Mouse (Mus musculus): Measurements from ENCODE around the gene Atp5h. TPM values are rescaled to one million over a fixed set of nuclear protein-coding genes. Genes with fewer than 3 reads are reported as not detected.
A peak's percentile ranks its signal among the peaks of the same experiment; 100 is the strongest.
"Not testable (repeated sequence)": the region's sequence is repeated elsewhere in the genome, so short reads cannot be mapped to it uniquely, and the experiment has no call there.

Atp5h gene
- 942 TPM in 2 replicates for polyA plus RNA-seq (2015; fragmentation: Nextera tagmentation; extraction: Ambion mirVana)

GRCm38 (mm10) chr11:115419531-115420237, at the start of gene Atp5h, which contains the start of gene Kctd2:
TSS of gene Atp5h (minus strand) at chr11:115419962.
TSS of gene Kctd2 (plus strand) at chr11:115420128.
- peak within 1 kb of the TSS; percentile 97 for H3K9ac ChIP-seq
- no peaks in the 10 kb centered on the region for H3K27me3 ChIP-seq

GRCm38 (mm10) chr11:115467217-115467618, 47.5 kb upstream of the Atp5h start:
- Histone ChIP-seq H3K4me2 (replicated peaks) (no peak overlapping the region), H3K4me3 (no peak overlapping the region), H3K36me3 (no peaks in the 10 kb centered on the region), H3K9me3 (no peaks in the 10 kb centered on the region), H3K27me3 (no peaks in the 10 kb centered on the region), H3K27ac (no peak overlapping the region), H3K4me1 (peaks cover 10% of the 10 kb centered on the region), H3K9ac (no peak overlapping the region)
- peak; percentile 52; the same call in 1 of the 2 replicates for ATAC-seq (ENCODE audit: low FRiP score, low read depth)
- WGBS: 5% methylated on average over 4 of the region's 4 CpGs

More at GRCm38 (mm10) chr11:115419531-115420237, at the start of gene Atp5h, which contains the start of gene Kctd2:
- peak within 1 kb of the TSS; percentile 98 for H3K4me2 ChIP-seq (replicated peaks)
- H3K36me3 ChIP-seq: peaks cover 47% of the 10 kb centered on the region
- H3K27ac ChIP-seq: peak within 1 kb of the TSS; percentile 85
- no peaks in the 10 kb centered on the region for H3K9me3 ChIP-seq
- under 1% methylated on average over 56 of the region's 56 CpGs for WGBS
- peak; percentile 98 for ATAC-seq (ENCODE audit: low FRiP score, low read depth)
- H3K4me3 ChIP-seq: peak within 1 kb of the TSS; percentile 87
- peaks cover 35% of the 10 kb centered on the region for H3K4me1 ChIP-seq

- 88% methylated on average over 8 of the region's 8 CpGs for WGBS
- no peaks in the 10 kb centered on the region for H3K36me3 ChIP-seq
- no peak overlapping the region for H3K4me2 ChIP-seq (replicated peaks)
- H3K9ac ChIP-seq: no peak overlapping the region
- H3K4me3 ChIP-seq: no peak overlapping the region
- ATAC-seq (ENCODE audit: low FRiP score, low read depth): no peak
- no peak overlapping the region for H3K27ac ChIP-seq
- H3K4me1 ChIP-seq: peaks cover 16% of the 10 kb centered on the region
- no peaks in the 10 kb centered on the region for H3K9me3 ChIP-seq
- H3K27me3 ChIP-seq: 0 out of 2 replicates have a peak, but pooled peaks cover 4% of the 10 kb centered on the region
Measured at GRCm38 (mm10) chr11:115464851-115465250, 45.1 kb upstream of the Atp5h start.

- H3K27ac ChIP-seq: no peak overlapping the region
- no peak overlapping the region for H3K4me3 ChIP-seq
- H3K4me2 ChIP-seq (replicated peaks): no peak overlapping the region
- peaks cover 16% of the 10 kb centered on the region for H3K4me1 ChIP-seq
- 57% methylated on average over 11 of the region's 11 CpGs for WGBS
- ATAC-seq (ENCODE audit: low FRiP score, low read depth): no peak
- no peak overlapping the region for H3K9ac ChIP-seq
- H3K27me3 ChIP-seq: 0 out of 2 replicates have a peak, but pooled peaks cover 4% of the 10 kb centered on the region
- H3K36me3 ChIP-seq: no peaks in the 10 kb centered on the region
- H3K9me3 ChIP-seq: no peaks in the 10 kb centered on the region
Measured at GRCm38 (mm10) chr11:115463397-115463796, 43.6 kb upstream of the Atp5h start.

GRCm38 (mm10) chr11:115462243-115462891, 42.6 kb upstream of the Atp5h start, which contains the start of gene Slc16a5:
TSS of gene Slc16a5 (plus strand) at chr11:115462474.
- H3K9ac ChIP-seq: no peak within 1 kb of the TSS

GRCm38 (mm10) chr11:115461846-115462242, 42.1 kb upstream of the Atp5h start:
- H3K4me2 ChIP-seq (replicated peaks): no peak overlapping the region
- 73% methylated on average over 5 of the region's 5 CpGs for WGBS
- H3K4me1 ChIP-seq: peaks cover 9% of the 10 kb centered on the region; the same call in 1 of the 2 replicates
- H3K9me3 ChIP-seq: no peaks in the 10 kb centered on the region
- H3K4me3 ChIP-seq: no peak overlapping the region
- H3K9ac ChIP-seq: no peak overlapping the region
- no peak for ATAC-seq (ENCODE audit: low FRiP score, low read depth)
- no peak overlapping the region for H3K27ac ChIP-seq
- H3K27me3 ChIP-seq: 0 out of 2 replicates have a peak, but pooled peaks cover 4% of the 10 kb centered on the region
- H3K36me3 ChIP-seq: no peaks in the 10 kb centered on the region

More at GRCm38 (mm10) chr11:115462243-115462891, 42.6 kb upstream of the Atp5h start, which contains the start of gene Slc16a5:
- Histone ChIP-seq H3K4me1 (peaks cover 14% of the 10 kb centered on the region), H3K27me3 (0 out of 2 replicates have a peak, but pooled peaks cover 4% of the 10 kb centered on the region), H3K27ac (no peak within 1 kb of the TSS), H3K4me2 (replicated peaks) (no peak within 1 kb of the TSS), H3K9me3 (no peaks in the 10 kb centered on the region), H3K36me3 (no peaks in the 10 kb centered on the region), H3K4me3 (no peak within 1 kb of the TSS)
- no peak for ATAC-seq (ENCODE audit: low FRiP score, low read depth)
- 71% methylated on average over 16 of the region's 16 CpGs for WGBS

GRCm38 (mm10) chr11:115460976-115461375, 41.2 kb upstream of the Atp5h start:
- H3K4me1 ChIP-seq: peaks cover 7% of the 10 kb centered on the region; the same call in 1 of the 2 replicates

GRCm38 (mm10) chr11:115457405-115457804, 37.6 kb upstream of the Atp5h start:
- 30% methylated on average over 6 of the region's 6 CpGs for WGBS
- Histone ChIP-seq H3K9ac (no peak overlapping the region), H3K27me3 (0 out of 2 replicates have a peak, but pooled peaks cover 4% of the 10 kb centered on the region), H3K4me1 (peaks cover 7% of the 10 kb centered on the region; the same call in 1 of the 2 replicates), H3K9me3 (no peaks in the 10 kb centered on the region), H3K4me3 (no peak overlapping the region), H3K4me2 (replicated peaks) (no peak overlapping the region), H3K27ac (no peak overlapping the region), H3K36me3 (no peaks in the 10 kb centered on the region)
- no peak for ATAC-seq (ENCODE audit: low FRiP score, low read depth)

More at GRCm38 (mm10) chr11:115460976-115461375, 41.2 kb upstream of the Atp5h start:
- no peak overlapping the region for H3K9ac ChIP-seq
- ATAC-seq (ENCODE audit: low FRiP score, low read depth): no peak
- no peak overlapping the region for H3K4me3 ChIP-seq
- H3K9me3 ChIP-seq: no peaks in the 10 kb centered on the region
- H3K4me2 ChIP-seq (replicated peaks): no peak overlapping the region
- H3K27me3 ChIP-seq: 0 out of 2 replicates have a peak, but pooled peaks cover 4% of the 10 kb centered on the region
- 22% methylated on average over 8 of the region's 8 CpGs for WGBS
- H3K36me3 ChIP-seq: no peaks in the 10 kb centered on the region
- H3K27ac ChIP-seq: no peak overlapping the region

GRCm38 (mm10) chr11:115456182-115456581, 36.4 kb upstream of the Atp5h start:
- H3K9me3 ChIP-seq: no peaks in the 10 kb centered on the region
- H3K36me3 ChIP-seq: no peaks in the 10 kb centered on the region
- H3K27me3 ChIP-seq: no peaks in the 10 kb centered on the region
- H3K4me1 ChIP-seq: no peaks in the 10 kb centered on the region
- no peak overlapping the region for H3K27ac ChIP-seq
- WGBS: 94% methylated on average over 5 of the region's 5 CpGs
- no peak overlapping the region for H3K9ac ChIP-seq
- no peak for ATAC-seq (ENCODE audit: low FRiP score, low read depth)
- no peak overlapping the region for H3K4me2 ChIP-seq (replicated peaks)
- H3K4me3 ChIP-seq: no peak overlapping the region

- ATAC-seq (ENCODE audit: low FRiP score, low read depth): no peak
- no peaks in the 10 kb centered on the region for H3K9me3 ChIP-seq
- no peaks in the 10 kb centered on the region for H3K27me3 ChIP-seq
- no peaks in the 10 kb centered on the region for H3K4me1 ChIP-seq
- H3K27ac ChIP-seq: no peak overlapping the region
- H3K4me3 ChIP-seq: no peak overlapping the region
- WGBS: 88% methylated on average over 15 of the region's 15 CpGs
- no peaks in the 10 kb centered on the region for H3K36me3 ChIP-seq
- no peak overlapping the region for H3K4me2 ChIP-seq (replicated peaks)
- no peak overlapping the region for H3K9ac ChIP-seq
Measured at GRCm38 (mm10) chr11:115455619-115456018, 35.9 kb upstream of the Atp5h start.

GRCm38 (mm10) chr11:115454822-115455221, 35.1 kb upstream of the Atp5h start:
- H3K27ac ChIP-seq; H3K4me1 ChIP-seq; H3K36me3 ChIP-seq; H3K4me3 ChIP-seq; ATAC-seq (ENCODE audit: low FRiP score, low read depth); H3K27me3 ChIP-seq; H3K9me3 ChIP-seq; H3K9ac ChIP-seq; H3K4me2 ChIP-seq (replicated peaks): not testable (repeated sequence)
- WGBS: 79% methylated on average over 6 of the region's 6 CpGs

- Histone ChIP-seq H3K4me1 (no peaks in the 10 kb centered on the region), H3K27ac (no peak overlapping the region), H3K9ac (no peak overlapping the region), H3K36me3 (no peaks in the 10 kb centered on the region), H3K4me2 (replicated peaks) (no peak overlapping the region), H3K4me3 (no peak overlapping the region), H3K9me3 (no peaks in the 10 kb centered on the region), H3K27me3 (no peaks in the 10 kb centered on the region)
- 73% methylated on average over 4 of the region's 4 CpGs for WGBS
- ATAC-seq (ENCODE audit: low FRiP score, low read depth): no peak
Measured at GRCm38 (mm10) chr11:115453306-115453705, 33.5 kb upstream of the Atp5h start.
